Mouse (Mus musculus) ovary, postnatal 36 days (tissue): ENCODE results near the gene Kif19a.
A peak's percentile ranks its signal among the peaks of the same experiment; 100 is the strongest.

ENCODE experiments used
- DNase-seq: peaks from one replicate; pipeline ENCODE4 v3.0.0; 2022; ENCODE audit warnings: low spot score, mixed read lengths

Kif19a gene

DNA sequence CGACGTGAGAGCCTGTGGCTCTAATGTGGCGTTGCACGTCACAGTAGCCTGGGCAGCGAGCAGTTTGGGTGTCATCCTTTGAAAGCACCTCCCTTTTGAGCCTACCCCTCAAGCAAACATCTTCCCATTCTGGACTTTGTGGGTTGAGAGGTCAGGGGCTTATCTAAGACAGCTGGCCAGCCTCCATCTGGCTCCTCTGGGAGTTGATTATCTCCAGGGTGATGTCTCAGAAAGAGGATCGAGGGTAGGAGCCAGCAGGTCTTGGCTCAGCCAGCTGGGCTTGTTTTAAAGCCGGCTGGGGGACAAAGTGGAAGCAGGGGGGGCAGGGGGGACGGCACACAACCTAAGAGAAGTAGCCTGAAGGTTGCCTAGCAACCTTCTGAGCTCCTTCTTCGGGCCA lies 14.9 kb downstream of the Kif19a start:
- DNase-seq: peak; percentile 62

DNA sequence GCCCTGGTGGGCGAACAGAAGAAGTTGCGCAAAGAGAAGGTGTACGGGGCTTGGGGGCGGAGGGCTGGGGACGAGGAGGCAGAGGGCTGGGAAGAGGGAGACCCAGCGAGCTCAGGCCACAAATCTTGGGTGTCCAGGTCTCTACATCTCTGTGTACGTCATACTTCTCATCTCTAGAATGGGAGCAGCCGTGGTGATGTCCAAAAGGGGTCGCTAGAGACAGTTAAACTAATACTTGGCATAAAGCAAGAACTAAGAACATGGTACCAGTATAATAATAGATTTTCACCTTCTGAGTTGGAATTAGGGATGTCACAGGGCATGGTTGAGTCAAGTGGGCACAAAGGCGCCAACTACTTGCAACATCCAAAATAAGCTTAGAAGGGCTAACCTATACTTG lies 20.7 kb downstream of the Kif19a start:
- DNase-seq: no peak

DNA sequence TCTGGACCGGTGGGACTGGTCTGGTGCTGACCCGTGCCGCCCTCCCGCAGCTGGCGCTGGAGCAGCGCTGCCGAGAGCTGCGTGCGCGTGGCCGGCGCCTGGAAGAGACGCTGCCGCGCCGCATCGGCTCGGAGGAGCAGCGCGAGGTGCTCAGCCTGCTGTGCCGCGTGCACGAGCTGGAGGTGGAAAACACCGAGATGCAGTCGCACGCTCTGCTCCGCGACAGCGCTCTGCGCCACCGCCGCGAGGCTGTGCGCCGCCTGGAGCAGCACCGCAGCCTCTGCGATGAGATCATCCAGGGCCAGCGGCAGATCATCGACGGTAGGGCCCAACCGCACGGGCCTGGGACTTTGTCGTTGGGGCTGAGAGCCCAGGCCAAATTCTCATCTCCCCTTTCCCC lies 21.1 kb downstream of the Kif19a start:
- DNase-seq: no peak

DNA sequence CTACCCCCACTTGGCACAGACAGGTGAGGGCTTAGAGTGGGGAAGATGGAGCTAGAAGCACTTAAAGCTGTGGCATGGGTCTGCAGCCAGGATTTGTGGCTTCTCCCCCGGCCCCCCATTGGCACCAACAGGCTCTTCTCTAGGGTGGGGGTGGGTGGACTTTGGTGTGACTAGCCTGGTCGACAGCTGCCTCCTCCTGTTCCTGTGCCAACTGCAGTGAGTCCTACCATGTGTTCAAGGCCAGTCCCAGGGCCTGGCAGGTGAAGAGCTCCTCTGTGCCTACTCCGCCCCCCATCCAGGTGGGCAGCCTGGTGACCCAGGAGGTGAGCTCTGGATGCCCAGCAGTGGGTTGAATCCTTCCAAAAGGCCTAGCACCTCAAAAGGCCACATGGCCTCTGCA lies 22.4 kb downstream of the Kif19a start:
- no peak for DNase-seq

DNA sequence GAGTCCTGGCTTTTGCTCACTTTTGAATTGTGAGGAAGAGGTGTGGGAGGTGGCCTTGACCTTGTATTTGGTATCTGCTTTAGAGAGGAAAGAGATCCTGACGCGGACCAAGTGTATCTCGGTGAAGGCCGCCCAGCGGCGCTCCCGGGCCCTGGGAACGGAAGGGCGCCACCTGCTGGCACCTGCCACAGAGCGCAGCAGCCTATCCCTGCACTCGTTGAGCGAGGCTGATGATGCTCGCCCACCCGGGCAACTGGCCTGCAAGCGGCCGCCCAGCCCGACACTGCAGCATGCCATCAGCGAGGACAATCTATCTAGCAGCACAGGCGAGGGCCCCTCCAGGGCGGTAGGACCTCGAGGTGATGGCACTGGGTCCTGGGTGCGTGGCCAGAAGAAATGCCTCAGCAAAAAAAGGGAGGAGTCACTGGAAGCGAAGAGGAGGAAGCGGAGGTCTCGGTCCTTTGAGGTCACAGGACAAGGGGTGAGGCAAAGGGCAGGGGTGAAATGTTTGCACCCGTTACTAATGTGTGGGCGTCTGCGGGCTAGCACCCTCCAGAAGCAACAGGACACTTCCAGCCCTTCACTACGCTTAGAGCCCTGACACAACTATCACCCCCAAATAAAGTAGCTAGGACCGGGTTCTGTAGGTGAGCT lies 24.0 kb downstream of the Kif19a start:
- DNase-seq: peak; percentile 83

DNA sequence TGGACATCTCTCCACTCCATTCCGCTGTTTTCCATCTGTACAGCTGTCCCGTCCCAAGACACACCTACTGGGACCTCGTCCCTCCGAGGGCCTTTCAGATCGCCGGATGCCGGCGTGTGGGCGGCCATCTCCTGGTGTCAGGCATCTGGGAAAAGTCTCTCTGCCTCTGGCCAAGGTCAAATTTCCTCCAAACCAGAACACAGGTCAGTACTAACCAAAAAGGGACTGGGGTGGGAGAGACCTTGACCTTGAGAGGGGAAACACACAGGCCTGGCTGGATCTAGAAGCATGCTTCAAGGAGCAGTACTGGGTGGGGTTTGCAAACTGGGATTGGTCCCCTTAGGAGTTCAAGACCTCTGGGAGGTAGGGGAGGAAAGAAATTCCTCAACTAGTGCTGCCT lies 24.5 kb downstream of the Kif19a start:
- no peak for DNase-seq

DNA sequence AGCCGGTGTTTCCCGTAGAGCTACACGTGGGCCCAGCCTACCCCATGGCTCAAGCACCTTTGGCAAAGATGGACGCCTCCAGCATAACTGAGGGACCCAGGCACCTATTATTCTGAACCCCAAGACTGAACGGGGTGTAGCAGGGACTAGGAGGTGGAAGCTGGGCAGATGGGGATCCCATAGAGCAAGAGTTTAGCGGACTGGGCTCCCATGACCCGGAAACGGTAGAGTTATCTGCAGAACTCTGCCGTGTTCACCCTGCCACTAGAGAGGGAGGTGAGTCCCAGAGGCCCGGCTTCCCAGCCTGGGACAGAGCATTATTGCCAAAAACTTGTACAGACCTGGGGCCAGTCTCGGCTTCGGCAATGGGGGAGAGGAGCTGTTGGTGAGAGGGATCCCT lies 25.0 kb downstream of the Kif19a start:
- DNase-seq: no peak

DNA sequence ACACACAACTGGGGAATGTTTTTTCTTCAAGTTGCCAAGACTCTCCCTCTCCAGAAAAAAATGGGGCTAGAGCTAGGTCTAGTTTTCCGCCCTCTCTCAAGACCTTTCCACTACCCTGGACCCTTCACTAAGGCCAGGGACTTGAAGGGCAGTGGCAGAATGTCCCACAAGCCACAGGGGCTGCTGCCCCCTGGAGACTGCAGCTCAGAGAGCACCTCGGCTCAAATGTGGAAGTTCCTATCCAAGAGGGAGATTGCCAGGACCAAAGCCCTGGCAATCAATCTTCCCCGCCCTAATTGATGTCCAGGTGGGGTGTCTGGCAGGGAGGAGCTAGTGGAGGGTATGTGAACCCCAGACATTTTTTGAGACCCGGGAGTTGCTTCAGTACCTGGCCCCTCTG lies 25.7 kb downstream of the Kif19a start:
- DNase-seq: no peak

DNA sequence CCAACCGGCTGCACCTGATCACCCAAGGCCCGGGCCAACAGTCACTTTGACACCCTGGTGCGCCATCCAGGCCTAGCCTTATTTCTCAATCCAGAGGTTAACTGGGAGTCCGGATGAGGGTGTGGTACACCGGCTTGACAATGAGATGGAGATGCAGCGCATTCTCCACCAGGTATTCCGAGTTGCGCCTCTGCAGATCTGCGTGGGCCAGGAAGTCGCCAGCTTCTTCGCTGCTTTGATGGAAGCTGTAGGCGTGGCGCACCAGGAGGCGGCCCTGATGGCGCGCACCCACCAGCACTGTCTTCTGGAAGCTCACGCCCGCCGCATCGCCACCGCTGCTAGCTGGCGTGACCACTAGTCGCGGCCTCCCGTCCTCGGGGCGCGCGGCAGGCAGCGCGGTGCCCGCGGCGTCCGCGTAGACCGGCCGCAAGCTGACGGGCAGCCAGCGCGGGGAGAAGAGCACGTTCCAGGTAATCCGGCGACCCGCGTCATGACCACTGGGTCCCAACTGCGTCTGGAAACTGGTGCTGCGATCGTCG lies 26.2 kb downstream of the Kif19a start:
- DNase-seq: no peak

DNA sequence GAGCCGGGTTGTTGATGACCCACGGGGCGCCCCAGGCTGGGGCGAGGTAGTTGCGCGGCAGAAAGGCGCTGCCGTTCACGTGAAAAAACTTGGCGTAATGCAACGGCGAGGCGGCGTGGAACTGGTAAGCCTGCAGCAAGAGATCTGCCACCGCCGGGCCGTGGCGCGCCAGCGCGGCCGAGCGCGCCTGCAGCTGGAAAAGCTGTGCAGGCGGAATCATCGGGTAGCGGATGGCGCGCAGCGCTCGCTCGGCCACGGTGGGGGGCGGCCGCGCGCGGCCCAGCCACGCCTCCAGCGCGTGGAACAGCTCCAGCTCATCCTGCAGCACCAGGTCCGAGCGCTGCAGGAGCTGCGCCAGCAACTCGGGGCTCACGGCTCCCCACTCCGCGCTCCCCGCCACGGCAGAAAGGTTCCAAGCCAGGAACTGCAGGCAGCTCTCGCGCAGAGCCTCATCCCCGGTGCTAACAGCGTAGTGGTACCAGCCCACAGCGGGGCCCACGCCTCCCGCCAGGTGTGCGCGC lies 26.8 kb downstream of the Kif19a start:
- no peak for DNase-seq

DNA sequence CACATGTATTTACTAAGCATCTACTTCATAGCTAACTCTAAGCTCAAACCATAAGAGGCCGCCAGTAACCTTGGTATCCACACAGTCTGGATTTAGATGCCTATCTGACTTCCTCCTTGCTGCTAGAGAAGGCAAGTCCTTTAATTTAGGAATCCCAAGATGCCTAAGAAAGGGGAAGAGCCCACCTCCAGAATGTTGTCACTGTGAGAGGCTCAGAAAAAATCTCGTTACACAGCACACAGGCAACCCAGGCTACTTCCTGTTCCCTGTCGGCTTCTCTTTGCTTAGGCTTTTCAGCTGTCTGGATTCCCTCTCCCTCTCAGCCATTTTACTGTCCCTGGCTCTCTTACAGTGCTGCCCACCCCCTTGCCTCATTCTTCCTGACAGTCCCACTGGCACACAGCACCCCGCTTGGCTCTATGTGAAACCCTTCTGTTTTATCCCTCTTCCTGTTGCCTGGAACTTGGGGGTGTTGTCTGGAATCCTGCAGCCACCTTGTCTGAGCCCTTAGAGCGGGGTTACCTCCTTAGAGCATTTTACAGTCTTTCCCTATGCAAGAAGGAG lies 27.8 kb downstream of the Kif19a start:
- DNase-seq: no peak

DNA sequence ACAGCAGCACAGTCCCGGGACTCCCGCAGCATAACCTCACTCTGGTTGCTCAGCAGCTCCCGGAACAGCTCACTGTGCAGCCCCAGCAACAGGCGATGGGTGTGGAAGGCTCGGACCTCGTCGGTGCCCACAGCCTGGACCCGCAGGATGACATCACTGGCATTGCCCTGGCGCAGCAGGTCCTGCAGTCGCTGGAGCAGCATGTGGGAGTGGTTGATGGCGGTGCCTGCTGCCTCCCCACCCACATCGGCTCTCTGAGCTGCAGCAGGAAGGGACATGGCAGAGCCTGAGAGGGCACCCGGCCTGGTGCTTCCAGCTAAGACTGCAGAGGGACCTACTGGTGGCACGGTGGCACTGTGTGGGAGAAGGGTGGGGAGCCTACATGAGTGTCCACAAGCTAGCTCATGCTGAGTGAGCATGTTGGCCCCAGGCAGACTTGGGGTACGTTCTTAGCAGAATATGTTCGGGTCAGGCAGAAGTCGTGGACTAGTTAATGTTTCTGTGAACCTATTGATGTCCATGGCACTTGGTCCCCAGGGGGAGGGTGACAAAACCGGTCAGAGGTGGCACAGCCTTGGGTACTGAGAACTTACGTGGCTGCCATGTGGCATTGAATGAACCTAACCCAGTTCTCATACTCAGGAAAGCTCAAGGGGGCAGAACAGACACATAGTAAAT lies 28.8 kb downstream of the Kif19a start:
- no peak for DNase-seq

DNA sequence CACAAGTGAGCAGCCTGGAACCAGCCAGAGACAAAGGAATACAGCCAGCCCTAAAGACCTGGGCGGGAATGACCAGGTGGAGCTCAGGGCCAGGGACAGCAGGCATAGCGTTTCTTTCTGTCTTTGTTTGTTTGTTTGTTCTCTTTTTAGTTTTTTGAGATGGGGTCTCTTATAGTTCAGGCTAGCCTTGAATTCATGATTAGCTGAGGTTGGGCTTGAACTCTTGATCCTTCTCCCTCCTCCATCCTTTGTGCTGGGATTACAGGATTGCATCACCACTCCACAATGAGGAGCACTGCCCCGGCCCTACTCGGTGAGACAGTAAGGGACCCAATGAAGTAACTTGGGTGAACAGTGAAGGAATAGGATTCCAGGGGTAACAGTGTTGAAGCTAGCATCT lies 29.5 kb downstream of the Kif19a start:
- DNase-seq: no peak

DNA sequence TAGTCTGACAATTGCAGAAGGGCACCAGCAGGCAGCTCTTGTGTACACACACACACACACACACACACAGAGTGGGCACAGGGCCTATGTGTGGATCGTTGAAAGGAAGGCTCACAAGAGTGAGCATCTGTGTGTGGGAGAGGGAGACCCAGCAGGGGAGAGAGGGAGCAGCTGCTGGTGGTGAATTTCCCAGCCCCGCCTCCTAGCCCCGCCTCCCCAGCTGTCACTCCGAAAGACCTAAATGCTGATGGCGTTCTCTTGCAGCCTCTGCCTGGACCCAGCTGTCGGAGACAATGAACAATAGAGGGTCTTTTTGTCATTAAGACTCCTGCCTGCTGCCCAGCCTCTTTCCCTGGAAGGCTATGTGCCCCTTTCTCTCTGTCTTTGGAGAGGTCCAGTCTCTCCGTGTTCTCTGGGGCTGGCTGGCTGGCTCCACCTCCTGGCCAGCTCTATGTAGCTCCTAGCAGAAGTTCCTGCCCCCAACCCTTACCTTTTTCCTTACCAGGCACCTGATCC lies 30.1 kb downstream of the Kif19a start:
- DNase-seq: peak; percentile 50

DNA sequence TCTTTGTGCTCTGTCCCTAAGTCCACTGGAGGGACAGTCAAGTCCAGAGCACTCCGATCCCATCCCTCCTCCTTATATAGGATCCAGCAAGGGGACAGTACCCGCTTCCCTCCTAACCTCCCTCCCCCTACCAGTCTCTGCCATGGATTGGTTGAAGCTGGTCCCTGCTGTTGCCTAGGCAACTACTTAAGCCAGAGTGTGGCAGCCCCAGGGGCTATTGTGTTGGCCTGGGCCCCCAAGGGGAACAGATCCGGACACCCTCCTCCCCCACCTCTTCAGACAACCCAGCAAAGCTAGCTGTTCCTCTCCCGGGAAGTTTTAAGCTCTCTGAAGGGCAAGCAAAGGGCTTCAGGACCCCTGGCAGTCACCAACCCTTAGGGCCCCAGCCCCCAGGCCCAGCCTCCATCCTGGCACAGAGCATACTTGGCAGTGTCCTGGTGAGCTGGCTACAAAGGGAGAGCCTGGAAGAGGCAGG lies 30.7 kb downstream of the Kif19a start, which contains the start of gene Btbd17:
TSS of gene Btbd17 (minus strand) at position 98 of the 475 bp plus-strand sequence.
- DNase-seq: no peak

DNA sequence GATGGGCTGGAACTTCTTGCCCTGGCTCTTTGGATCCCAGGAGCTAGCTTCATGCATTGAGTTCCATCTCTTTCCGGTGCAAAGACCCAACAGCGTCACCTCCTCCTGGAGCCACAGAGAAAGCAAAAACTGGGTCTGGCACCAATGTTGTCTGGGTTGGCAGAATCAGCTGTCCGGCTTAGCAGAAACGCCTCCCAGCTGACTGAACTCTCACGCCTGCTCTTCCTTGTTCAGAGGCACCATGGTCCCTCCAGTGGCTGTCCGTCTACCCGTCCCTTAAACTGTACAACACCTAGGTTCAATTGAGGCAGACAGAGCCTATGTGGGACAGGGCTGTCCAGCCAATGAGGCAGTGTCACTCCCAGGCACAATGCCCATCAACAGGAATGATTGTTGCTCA lies 32.0 kb downstream of the Kif19a start:
- no peak for DNase-seq

DNA sequence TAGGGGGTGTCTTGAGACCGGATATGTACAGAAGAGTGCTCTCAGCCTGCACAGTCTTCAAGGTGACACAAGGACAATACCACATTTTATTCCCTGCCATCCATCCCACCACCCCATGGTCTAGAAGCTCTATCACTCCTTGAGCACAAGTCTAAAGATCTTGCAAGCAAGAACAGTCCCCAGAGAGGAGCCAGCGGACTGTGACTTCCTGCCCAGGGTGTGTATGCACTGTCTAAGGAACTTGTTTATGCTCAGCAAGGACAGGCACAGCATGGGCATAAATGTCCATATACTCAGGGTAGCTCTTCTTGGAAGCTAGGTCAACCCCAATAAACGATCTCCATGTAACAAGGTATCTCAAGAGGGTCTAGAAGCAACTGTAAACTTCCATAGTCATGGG lies 32.8 kb downstream of the Kif19a start:
- no peak for DNase-seq

DNA sequence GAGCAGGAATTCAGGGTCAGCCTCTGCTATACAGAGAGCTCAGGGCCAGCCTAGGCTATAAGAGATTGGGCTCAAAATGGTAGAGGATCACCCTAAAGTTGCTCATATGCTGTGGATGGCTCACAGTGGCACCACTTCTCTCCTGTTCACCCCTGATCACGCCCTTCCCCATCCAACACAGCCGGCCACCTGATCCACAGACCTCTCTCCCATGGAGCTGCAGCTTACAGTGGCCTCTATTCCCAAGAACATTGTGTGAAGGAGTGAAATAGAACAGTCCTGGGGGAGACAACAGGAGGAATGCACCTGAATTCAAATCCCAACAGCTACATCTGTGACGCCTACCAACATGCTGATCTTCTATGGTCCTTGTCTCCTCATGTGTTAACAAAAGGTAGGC lies 33.4 kb downstream of the Kif19a start, which contains the start of gene Gpr142:
TSS of gene Gpr142 (plus strand) at position 301 of the 400 bp plus-strand sequence.
- no peak for DNase-seq

DNA sequence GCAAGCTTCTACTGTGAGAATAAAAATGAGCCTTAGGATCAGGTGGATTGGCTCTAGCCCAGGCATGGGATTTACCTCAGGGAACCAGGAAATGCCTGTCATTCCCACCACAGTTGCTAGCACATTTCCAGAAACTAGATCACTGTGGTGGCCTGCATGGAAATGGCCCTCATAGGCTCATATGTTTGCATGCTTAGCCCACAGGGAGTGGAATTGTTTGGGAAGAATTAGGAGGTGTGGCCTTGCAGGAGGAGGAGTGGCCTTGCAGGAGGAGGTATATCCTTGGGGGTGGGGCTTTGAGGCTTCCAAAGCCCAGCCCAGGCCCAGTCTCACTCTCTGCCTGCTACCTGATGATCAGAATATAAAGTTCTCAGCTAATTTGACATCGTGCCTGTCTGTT lies 36.7 kb downstream of the Kif19a start:
- DNase-seq: no peak

DNA sequence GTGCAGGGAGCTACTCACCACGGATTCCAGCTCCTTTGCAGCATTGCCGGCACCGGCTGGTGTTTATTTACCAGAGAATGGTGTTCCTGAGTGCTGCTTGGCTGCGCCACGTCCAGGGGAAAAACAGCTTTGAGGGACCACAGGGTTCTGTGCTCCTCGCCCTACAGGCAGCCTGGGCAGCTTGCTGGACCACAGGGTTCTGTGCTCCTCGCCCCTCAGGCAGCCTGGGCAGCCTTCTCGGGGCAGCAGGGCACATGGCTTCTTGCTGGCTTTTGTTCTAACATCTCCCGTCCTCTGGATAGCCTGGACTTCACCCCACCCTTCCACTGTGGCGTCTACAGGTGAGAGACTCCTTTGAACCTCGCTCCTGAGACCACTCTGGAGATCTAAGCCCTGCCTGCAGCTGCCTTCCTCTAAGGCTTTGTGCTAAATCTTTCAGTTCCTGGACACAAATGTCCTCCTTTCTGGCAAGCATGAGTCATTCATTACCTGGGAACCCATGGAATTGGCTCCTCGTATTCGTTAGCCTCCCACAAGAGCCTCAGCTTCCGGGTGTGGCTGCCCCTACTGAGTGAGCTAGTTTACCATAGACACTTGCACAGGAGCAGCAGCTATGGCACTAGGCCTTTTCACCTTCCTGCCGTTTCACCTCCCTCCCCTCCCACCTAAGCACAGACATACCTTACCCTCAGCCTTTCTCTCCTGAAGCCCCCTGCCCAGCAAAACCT lies 37.5 kb downstream of the Kif19a start:
- DNase-seq: no peak

DNA sequence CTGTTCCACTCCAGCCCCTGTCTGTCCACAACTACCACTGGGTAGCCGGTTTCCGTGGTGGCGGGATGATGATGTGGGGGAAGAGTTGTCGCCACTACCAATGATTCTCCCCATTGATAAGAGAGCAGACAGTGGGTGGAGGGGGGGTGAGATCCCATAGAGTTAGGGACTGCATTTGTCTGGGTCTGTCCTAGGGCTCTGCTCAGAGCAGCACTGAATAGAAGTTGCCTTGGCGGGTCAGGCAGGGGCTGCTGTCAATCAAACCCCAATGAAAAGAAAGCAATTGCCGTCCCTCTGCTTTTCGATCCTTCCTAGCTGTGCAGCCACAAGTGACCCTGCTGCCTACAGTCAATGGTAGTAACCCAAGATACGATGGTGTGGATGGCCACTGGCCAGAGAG lies 38.8 kb downstream of the Kif19a start:
- DNase-seq: no peak

DNA sequence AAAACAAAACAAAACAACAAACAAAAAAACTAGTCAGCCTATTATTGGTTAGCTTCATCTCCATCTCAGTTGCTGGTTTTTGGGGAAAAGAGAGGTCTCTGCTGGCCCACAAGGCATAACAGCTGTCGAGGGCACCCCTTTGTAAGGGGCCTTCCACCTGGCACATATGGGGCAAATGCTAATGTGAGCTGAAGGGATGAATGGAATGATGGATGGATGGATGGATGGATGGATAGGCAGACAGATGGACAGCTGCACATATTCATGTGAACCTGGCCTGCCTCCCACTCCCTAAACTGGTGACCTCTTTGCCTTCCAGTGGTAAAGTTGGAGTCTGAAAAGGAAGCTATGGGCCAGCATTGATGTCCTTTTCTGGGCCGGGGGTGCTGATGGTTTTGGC lies 41.8 kb downstream of the Kif19a start:
- no peak for DNase-seq
